Mouse (Mus musculus) lung, embryonic 15.5 days (tissue): ENCODE data around the gene Syngr2. TPM values are rescaled to one million over a fixed set of nuclear protein-coding genes. Genes with fewer than 3 reads are reported as not detected.
"Not testable (repeated sequence)": the region's sequence is repeated elsewhere in the genome, so short reads cannot be mapped to it uniquely, and the experiment has no call there.

Source experiments
- ATAC-seq: fragments of 200-750 bp; cut with Nextera tagmentation; 2 replicates; pipeline ENCODE4 v1.8.0; 2017; ENCODE audit warnings: moderate number of reproducible peaks, borderline replicate concordance; ENCODE audit not compliant: low FRiP score, low TSS enrichment; ENCODE audit errors: extremely low read depth
- H3K27ac ChIP-seq: fragments of 300-500 bp; sonication (generic); 2 replicates; pipeline ENCODE4 v1.5.1; 2015; ENCODE audit warnings: moderate library complexity, mild to moderate bottlenecking, inconsistent platforms
- H3K27me3 ChIP-seq: fragments of 300-500 bp; sonication (generic); 2 replicates; pipeline ENCODE4 v1.6.1; 2015; ENCODE audit warnings: inconsistent platforms
- H3K36me3 ChIP-seq: fragments of 300-500 bp; sonication (generic); 2 replicates; pipeline ENCODE4 v1.6.1; 2015; ENCODE audit warnings: inconsistent platforms
- H3K4me1 ChIP-seq: fragments of 300-500 bp; sonication (generic); 2 replicates; pipeline ENCODE4 v1.6.1; 2015; ENCODE audit warnings: inconsistent platforms
- H3K4me2 ChIP-seq: fragments of 300-500 bp; sonication (generic); 2 replicates; pipeline ENCODE4 v1.6.1; 2015; ENCODE audit warnings: inconsistent platforms, mild to moderate bottlenecking, moderate library complexity
- H3K4me3 ChIP-seq: fragments of 300-500 bp; sonication (generic); 2 replicates; pipeline ENCODE4 v1.5.1; 2015; ENCODE audit warnings: mild to moderate bottlenecking, inconsistent platforms
- H3K9ac ChIP-seq: fragments of 300-500 bp; sonication (generic); 2 replicates; pipeline ENCODE4 v1.6.1; 2015; ENCODE audit warnings: inconsistent platforms
- H3K9me3 ChIP-seq: fragments of 300-500 bp; sonication (generic); 2 replicates; pipeline ENCODE4 v1.6.1; 2016; ENCODE audit warnings: inconsistent platforms
- WGBS: fragments of 180-500 bp; shearing (Covaris S2); methylation state at CpG from one replicate; pipeline ENCODE4 v1.1.7; 2015; 5-methylcytosine and 5-hydroxymethylcytosine counted together
- polyA plus RNA-seq: library from polyadenylated mRNA; unstranded; fragments of >200 nt; fragmentation: Nextera tagmentation; extraction: Ambion mirVana; gene quantifications from 2 replicates; pipeline ENCODE4 v1.2.1, GENCODE M21; 2015

Syngr2 gene
- polyA plus RNA-seq, 1 experiment from 2014 or later, result 73.7 TPM

GRCm38 (mm10) chr11:117797511-117798159 is 11.8 kb upstream of the Syngr2 start, which contains the start of gene 6030468B19Rik:
TSS of gene 6030468B19Rik (plus strand) at chr11:117797660.
- Histone ChIP-seq H3K9ac (no peak within 1 kb of the TSS), H3K27ac (no peak within 1 kb of the TSS), H3K9me3 (no peaks in the 10 kb centered on the region), H3K4me1 (peaks cover 13% of the 10 kb centered on the region), H3K36me3 (no peaks in the 10 kb centered on the region), H3K4me2 (no peak within 1 kb of the TSS), H3K4me3 (no peak within 1 kb of the TSS), H3K27me3 (no peaks in the 10 kb centered on the region)
- ATAC-seq, result peak; percentile 68; the same call in 1 of the 2 replicates
- WGBS, result 41% methylated on average over 9 of the region's 9 CpGs

GRCm38 (mm10) chr11:117798160-117798541 is 11.3 kb upstream of the Syngr2 start:
- H3K4me3 ChIP-seq, result no peak overlapping the region
- H3K4me2 ChIP-seq, result no peak overlapping the region
- peaks cover 9% of the 10 kb centered on the region; the same call in 1 of the 2 replicates for H3K4me1 ChIP-seq
- no peaks in the 10 kb centered on the region for H3K27me3 ChIP-seq
- no peak overlapping the region for H3K9ac ChIP-seq
- WGBS, result 11% methylated on average over 2 of the region's 2 CpGs
- no peak overlapping the region for H3K27ac ChIP-seq
- ATAC-seq, result no peak
- no peaks in the 10 kb centered on the region for H3K36me3 ChIP-seq
- no peaks in the 10 kb centered on the region for H3K9me3 ChIP-seq

- H3K27me3 ChIP-seq, result no peaks in the 10 kb centered on the region
- WGBS, result 59% methylated on average over 5 of the region's 5 CpGs
- H3K4me3 ChIP-seq, result no peak overlapping the region
- H3K4me2 ChIP-seq, result no peak overlapping the region
- H3K36me3 ChIP-seq, result no peaks in the 10 kb centered on the region
- no peak for ATAC-seq
- H3K27ac ChIP-seq, result 0 out of 2 replicates have a peak overlapping the region, but pooled peaks have one; percentile 29
- H3K9me3 ChIP-seq, result no peaks in the 10 kb centered on the region
- H3K9ac ChIP-seq, result no peak overlapping the region
- 0 out of 2 replicates have a peak, but pooled peaks cover 8% of the 10 kb centered on the region for H3K4me1 ChIP-seq
Observed at GRCm38 (mm10) chr11:117799174-117799573, 10.3 kb upstream of the Syngr2 start.

GRCm38 (mm10) chr11:117800038-117800437 is 9.4 kb upstream of the Syngr2 start:
- Histone ChIP-seq H3K4me1 (0 out of 2 replicates have a peak, but pooled peaks cover 8% of the 10 kb centered on the region), H3K36me3 (no peaks in the 10 kb centered on the region), H3K27ac (no peak overlapping the region), H3K9ac (no peak overlapping the region), H3K4me3 (no peak overlapping the region), H3K27me3 (no peaks in the 10 kb centered on the region), H3K9me3 (no peaks in the 10 kb centered on the region), H3K4me2 (no peak overlapping the region)
- no peak for ATAC-seq
- WGBS, result 84% methylated on average over 7 of the region's 7 CpGs

GRCm38 (mm10) chr11:117801650-117802049 is 7.8 kb upstream of the Syngr2 start:
- H3K4me2 ChIP-seq, result no peak overlapping the region
- H3K9ac ChIP-seq, result no peak overlapping the region
- H3K4me1 ChIP-seq, result 0 out of 2 replicates have a peak, but pooled peaks cover 8% of the 10 kb centered on the region
- H3K27me3 ChIP-seq, result no peaks in the 10 kb centered on the region
- no peak overlapping the region for H3K27ac ChIP-seq
- WGBS, result 59% methylated on average over 7 of the region's 7 CpGs
- H3K9me3 ChIP-seq, result no peaks in the 10 kb centered on the region
- no peak for ATAC-seq
- H3K36me3 ChIP-seq, result no peaks in the 10 kb centered on the region
- H3K4me3 ChIP-seq, result no peak overlapping the region

- H3K9me3 ChIP-seq, result no peaks in the 10 kb centered on the region
- H3K27ac ChIP-seq, result no peak overlapping the region
- H3K4me1 ChIP-seq, result 0 out of 2 replicates have a peak, but pooled peaks cover 2% of the 10 kb centered on the region
- ATAC-seq, result no peak
- no peaks in the 10 kb centered on the region for H3K36me3 ChIP-seq
- 81% methylated on average over 3 of the region's 3 CpGs for WGBS
- no peak overlapping the region for H3K9ac ChIP-seq
- no peak overlapping the region for H3K4me3 ChIP-seq
- no peaks in the 10 kb centered on the region for H3K27me3 ChIP-seq
- H3K4me2 ChIP-seq, result no peak overlapping the region
Observed at GRCm38 (mm10) chr11:117803166-117803688, 6.2 kb upstream of the Syngr2 start.

GRCm38 (mm10) chr11:117806781-117807180 is 2.7 kb upstream of the Syngr2 start:
- ATAC-seq, result no peak
- no peaks in the 10 kb centered on the region for H3K36me3 ChIP-seq
- no peaks in the 10 kb centered on the region for H3K9me3 ChIP-seq
- peaks cover 22% of the 10 kb centered on the region for H3K4me1 ChIP-seq
- WGBS, result 90% methylated on average over 6 of the region's 6 CpGs
- no peaks in the 10 kb centered on the region for H3K27me3 ChIP-seq
- H3K4me2 ChIP-seq, result no peak overlapping the region
- H3K9ac ChIP-seq, result no peak overlapping the region
- H3K4me3 ChIP-seq, result no peak overlapping the region
- no peak overlapping the region for H3K27ac ChIP-seq

GRCm38 (mm10) chr11:117810401-117811046 is 1.1 kb downstream of the Syngr2 start:
- Histone ChIP-seq H3K27ac (peak overlapping the region; percentile 69), H3K27me3 (no peaks in the 10 kb centered on the region), H3K4me2 (peak overlapping the region; percentile 98), H3K4me1 (peaks cover 29% of the 10 kb centered on the region), H3K9ac (peak overlapping the region; percentile 72), H3K36me3 (peaks cover 29% of the 10 kb centered on the region), H3K4me3 (peak overlapping the region; percentile 78), H3K9me3 (no peaks in the 10 kb centered on the region)
- peak; percentile 79 for ATAC-seq
- under 1% methylated on average over 21 of the region's 21 CpGs for WGBS

GRCm38 (mm10) chr11:117813867-117814266 is 4.4 kb downstream of the Syngr2 start:
- Histone ChIP-seq H3K4me1 (peaks cover 29% of the 10 kb centered on the region), H3K27ac (no peak overlapping the region), H3K9ac (no peak overlapping the region), H3K4me2 (no peak overlapping the region), H3K4me3 (no peak overlapping the region), H3K27me3 (no peaks in the 10 kb centered on the region), H3K36me3 (peaks cover 53% of the 10 kb centered on the region), H3K9me3 (no peaks in the 10 kb centered on the region)
- no peak for ATAC-seq
- WGBS, result 57% methylated on average over 5 of the region's 5 CpGs

GRCm38 (mm10) chr11:117814704-117815366 is 5.4 kb downstream of the Syngr2 start:
- Histone ChIP-seq H3K27ac (no peak overlapping the region), H3K9ac (no peak overlapping the region), H3K9me3 (no peaks in the 10 kb centered on the region), H3K36me3 (peaks cover 63% of the 10 kb centered on the region), H3K27me3 (no peaks in the 10 kb centered on the region), H3K4me2 (no peak overlapping the region), H3K4me1 (peaks cover 25% of the 10 kb centered on the region), H3K4me3 (no peak overlapping the region)
- 87% methylated on average over 6 of the region's 6 CpGs for WGBS
- no peak for ATAC-seq

GRCm38 (mm10) chr11:117815850-117816249 is 6.4 kb downstream of the Syngr2 start:
- H3K9me3 ChIP-seq, H3K27me3 ChIP-seq, H3K4me2 ChIP-seq, H3K9ac ChIP-seq, H3K4me3 ChIP-seq, H3K27ac ChIP-seq, ATAC-seq: not testable (repeated sequence)
- 66% methylated on average over 9 of the region's 9 CpGs for WGBS
- H3K36me3 ChIP-seq, result peaks cover 72% of the 10 kb centered on the region
- peaks cover 15% of the 10 kb centered on the region for H3K4me1 ChIP-seq
